Mouse (Mus musculus): ENCODE measurements at regions not wholly inside any gene's neighbourhood (a gene's known extent, or its start where the extent isn't known, plus 50 kb on each side); places are given as distances from the start of the nearest gene placed in this dataset.

DNA sequence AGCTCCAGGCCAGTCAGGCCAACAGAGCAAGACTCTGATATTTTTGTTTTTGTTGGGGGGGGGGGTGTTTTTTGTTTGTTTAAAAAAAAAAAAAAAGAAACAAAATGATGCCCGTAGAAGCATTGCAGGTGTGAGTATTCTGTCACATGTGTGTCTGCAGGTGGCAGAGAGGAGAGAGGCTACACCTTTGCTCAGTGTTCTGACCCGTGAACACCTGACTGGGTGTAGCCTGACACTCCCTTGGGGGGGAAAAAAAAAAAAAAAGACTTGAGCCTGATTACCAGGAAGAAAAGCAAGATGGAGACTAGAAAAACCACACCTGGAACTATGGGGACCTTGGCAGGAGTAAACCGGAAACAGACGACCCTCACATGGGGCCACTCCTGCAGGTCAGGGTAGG, 61.1 kb upstream of the Cxadr start:
- Histone ChIP-seq H3K27ac (ENCODE audit: control insufficient read depth, low read depth, low read length) (no peak overlapping the region), H3K4me1 (ENCODE audit: control insufficient read depth in 1 of 2, insufficient read depth in 2 of 2, low read length in 2 of 2) (no peaks in the 10 kb centered on the region), H3K27me3 (ENCODE audit: control insufficient read depth in 1 of 2, insufficient read depth in 2 of 2, low read length in 2 of 2) (no peaks in the 10 kb centered on the region), H3K79me2 (ENCODE audit: control insufficient read depth, insufficient read depth, low read length, poor library complexity) (no peaks in the 10 kb centered on the region), H3K9me3 (replicated peaks; ENCODE audit: insufficient read depth, low read length) (no peaks in the 10 kb centered on the region), H3K9ac (ENCODE audit: control insufficient read depth, low read depth, low read length, poor library complexity, severe bottlenecking) (no peak overlapping the region), H3K4me3 (ENCODE audit: control insufficient read depth in 1 of 2, insufficient read depth in 1 of 2, low read depth in 2 of 2, low read length in 2 of 2) (no peak overlapping the region), H3K36me3 (ENCODE audit: control insufficient read depth in 1 of 2, insufficient read depth in 2 of 2, low read length in 2 of 2) (no peaks in the 10 kb centered on the region)
- DNase-seq (ENCODE audit: low read depth, low spot score): no peak
- TF ChIP-seq UBTF (IDR thresholded peaks at IDR 0.05; ENCODE audit: borderline replicate concordance, insufficient read depth, low read depth, low read length) (no peak), TCF12 (IDR thresholded peaks at IDR 0.05; ENCODE audit: low read depth, low read length) (no peak), USF2 (IDR thresholded peaks at IDR 0.05; ENCODE audit: borderline replicate concordance in 1 of 2, insufficient read depth in 1 of 2, low read depth in 1 of 2, low read length in 2 of 2) (no peak), HCFC1 (IDR thresholded peaks at IDR 0.05; ENCODE audit: low read depth, low read length) (no peak), POLR2AphosphoS5 (IDR thresholded peaks at IDR 0.05; ENCODE audit: borderline replicate concordance, low read depth, low read length) (no peak), MAFK (IDR thresholded peaks at IDR 0.05; ENCODE audit: borderline replicate concordance, low read depth, low read length) (no peak), MXI1 (IDR thresholded peaks at IDR 0.05; ENCODE audit: low read depth, low read length) (no peak), MYC (IDR thresholded peaks at IDR 0.05; ENCODE audit: low read depth, low read length) (no peak), ZKSCAN1 (IDR thresholded peaks at IDR 0.05; ENCODE audit: low read depth, low read length) (no peak), POLR2A (IDR thresholded peaks at IDR 0.05; ENCODE audit: control insufficient read depth in 1 of 2, insufficient read depth in 1 of 2, low read depth in 1 of 2, low read length in 2 of 2, poor library complexity in 1 of 2) (no peak), POLR2AphosphoS2 (IDR thresholded peaks at IDR 0.05; ENCODE audit: low read length) (no peak), NELFE (IDR thresholded peaks at IDR 0.05; ENCODE audit: low read depth, low read length) (no peak)

DNA sequence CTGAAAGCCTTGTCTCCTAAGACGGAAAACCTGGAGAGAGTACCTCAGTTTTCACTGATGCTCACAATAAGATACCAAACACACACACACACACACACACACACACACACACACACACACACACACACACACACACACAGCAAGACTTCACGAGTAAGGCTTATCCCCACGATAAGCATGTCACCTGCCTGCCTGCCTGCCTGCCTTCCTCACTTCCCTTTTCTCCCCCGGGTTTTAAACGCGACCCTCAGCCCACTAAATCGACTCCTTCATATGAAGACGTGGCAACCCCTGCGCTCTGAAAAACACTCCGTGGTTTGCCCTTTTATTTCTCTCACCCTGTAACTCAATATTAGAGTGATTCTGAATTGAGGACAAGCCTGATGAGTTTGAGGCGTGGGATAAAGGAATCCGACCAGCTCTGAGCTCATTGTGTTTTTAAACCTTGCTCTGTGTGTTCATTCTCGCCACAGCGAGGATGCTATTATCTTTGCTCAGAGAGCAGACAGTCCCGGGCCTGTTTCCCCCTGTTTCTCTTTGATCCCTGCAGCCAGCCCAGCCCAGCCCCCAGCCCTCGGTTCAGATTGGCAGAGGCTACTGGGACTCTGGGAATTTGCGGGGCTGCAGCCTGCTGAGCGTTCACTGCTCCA, 63.1 kb upstream of the Cxadr start:
- TF ChIP-seq KAT2A (conservative IDR thresholded peaks at IDR 0.05; ENCODE audit: low read depth, low read length) (no peak), GABPA (IDR thresholded peaks at IDR 0.05; ENCODE audit: low read depth, low read length) (no peak), ELF1 (IDR thresholded peaks at IDR 0.05; ENCODE audit: low read depth, low read length) (no peak), NELFE (IDR thresholded peaks at IDR 0.05; ENCODE audit: low read depth, low read length) (no peak), CHD1 (IDR thresholded peaks at IDR 0.05; ENCODE audit: low read depth, low read length) (no peak), BHLHE40 (IDR thresholded peaks at IDR 0.05; ENCODE audit: borderline replicate concordance, low read depth, low read length) (no peak), MYC (IDR thresholded peaks at IDR 0.05; ENCODE audit: low read depth, low read length) (no peak), USF2 (IDR thresholded peaks at IDR 0.05; ENCODE audit: borderline replicate concordance in 1 of 2, insufficient read depth in 1 of 2, low read depth in 1 of 2, low read length in 2 of 2) (no peak), TCF12 (IDR thresholded peaks at IDR 0.05; ENCODE audit: low read depth, low read length) (no peak), TBP (IDR thresholded peaks at IDR 0.05; ENCODE audit: low read depth, low read length) (no peak), HCFC1 (IDR thresholded peaks at IDR 0.05; ENCODE audit: low read depth, low read length) (no peak), ZC3H11A (IDR thresholded peaks at IDR 0.05; ENCODE audit: low read depth, low read length) (no peak), RCOR1 (IDR thresholded peaks at IDR 0.05; ENCODE audit: low read depth, low read length) (no peak), SIN3A (IDR thresholded peaks at IDR 0.05; ENCODE audit: low read length) (no peak)
- Histone ChIP-seq H3K79me2 (ENCODE audit: control insufficient read depth, insufficient read depth, low read length, poor library complexity) (no peaks in the 10 kb centered on the region), H3K9ac (ENCODE audit: control insufficient read depth, low read depth, low read length, poor library complexity, severe bottlenecking) (no peak overlapping the region), H3K9me3 (replicated peaks; ENCODE audit: insufficient read depth, low read length) (no peaks in the 10 kb centered on the region), H3K4me3 (ENCODE audit: control insufficient read depth in 1 of 2, insufficient read depth in 1 of 2, low read depth in 2 of 2, low read length in 2 of 2) (no peak overlapping the region), H3K4me1 (ENCODE audit: control insufficient read depth in 1 of 2, insufficient read depth in 2 of 2, low read length in 2 of 2) (no peaks in the 10 kb centered on the region), H3K36me3 (ENCODE audit: control insufficient read depth in 1 of 2, insufficient read depth in 2 of 2, low read length in 2 of 2) (no peaks in the 10 kb centered on the region), H3K27me3 (ENCODE audit: control insufficient read depth in 1 of 2, insufficient read depth in 2 of 2, low read length in 2 of 2) (no peaks in the 10 kb centered on the region), H3K27ac (ENCODE audit: control insufficient read depth, low read depth, low read length) (no peak overlapping the region)
- no peak for DNase-seq (ENCODE audit: low read depth, low spot score)
